Mouse (Mus musculus) G1E (cell line): Measurements from ENCODE around the gene Fgfr2. TPM values are rescaled to one million over a fixed set of nuclear protein-coding genes. Genes with fewer than 3 reads are reported as not detected.
A peak's percentile ranks its signal among the peaks of the same experiment; 100 is the strongest.

Source experiments
- ATAC-seq: 2 replicates; pipeline ENCODE4 v1.8.0; 2016; ENCODE audit warnings: mild to moderate bottlenecking; ENCODE audit not compliant: insufficient number of reproducible peaks, poor library complexity, low FRiP score, severe bottlenecking; ENCODE audit errors: extremely low read depth
- DNase-seq: peaks from one replicate; pipeline ENCODE4 v3.0.0; 2012; ENCODE audit warnings: low spot score
- H3K27me3 ChIP-seq: 2 replicates; pipeline ENCODE4 v1.6.1; 2012; ENCODE audit warnings: mild to moderate bottlenecking, low read length, inconsistent platforms; ENCODE audit not compliant: insufficient read depth
- H3K36me3 ChIP-seq: replicated peaks from 2 replicates; pipeline ENCODE3; 2012; ENCODE audit warnings: mild to moderate bottlenecking, inconsistent platforms
- H3K4me1 ChIP-seq: 2 replicates; pipeline ENCODE4 v1.6.1; 2012; ENCODE audit warnings: low read depth, low read length, inconsistent platforms, mixed read lengths; ENCODE audit not compliant: insufficient read depth
- H3K4me3 ChIP-seq: 2 replicates; pipeline ENCODE4 v1.5.1; 2012; ENCODE audit warnings: low read depth, mild to moderate bottlenecking, inconsistent platforms, low read length, moderate library complexity, mixed read lengths
- H3K9me3 ChIP-seq: replicated peaks from 2 replicates; pipeline ENCODE4 v1.6.1; 2012; ENCODE audit warnings: inconsistent platforms
- CTCF ChIP-seq: IDR thresholded peaks from 2 replicates; pipeline ENCODE4 v1.5.1; 2012; ENCODE audit warnings: low read depth, low read length, inconsistent platforms, mixed read lengths
- GATA1 ChIP-seq: IDR thresholded peaks from 2 replicates; pipeline ENCODE4 v1.6.1; 2012; ENCODE audit warnings: borderline replicate concordance, low read length, inconsistent platforms, mixed read lengths
- GATA2 ChIP-seq: IDR thresholded peaks from 2 replicates; pipeline ENCODE4 v1.6.1; 2012; ENCODE audit warnings: low read depth, low read length, inconsistent platforms, borderline replicate concordance
- POLR2AphosphoS5 ChIP-seq: IDR thresholded peaks from 2 replicates; pipeline ENCODE4 v1.6.1; 2012; ENCODE audit warnings: low read depth, low read length, inconsistent platforms; ENCODE audit not compliant: insufficient replicate concordance
- TAL1 ChIP-seq: conservative IDR thresholded peaks from 2 replicates; pipeline ENCODE4 v1.6.1; 2012; ENCODE audit warnings: low read depth, low read length, inconsistent platforms, mixed read lengths
- polyA plus RNA-seq: library from polyadenylated mRNA; stranded (reverse); fragments of >175 nt; gene quantifications from 2 replicates; pipeline ENCODE4 v1.2.3, GENCODE M21; 2012
- total RNA-seq, 2 experiments: library from RNA; stranded (forward) in 1 of 2; stranded (reverse) in 1 of 2; fragments of 200-1000 nt in 1 of 2; fragments of >200 nt in 1 of 2; fragmentation: Nextera tagmentation in 1 of 2; gene quantifications; 2 replicates each; pipeline ENCODE4 v1.2.3; 2014 to 2017

The Fgfr2 gene
- total and polyA plus RNA-seq, 3 experiments: 0.22 TPM; not detected in 2

DNA sequence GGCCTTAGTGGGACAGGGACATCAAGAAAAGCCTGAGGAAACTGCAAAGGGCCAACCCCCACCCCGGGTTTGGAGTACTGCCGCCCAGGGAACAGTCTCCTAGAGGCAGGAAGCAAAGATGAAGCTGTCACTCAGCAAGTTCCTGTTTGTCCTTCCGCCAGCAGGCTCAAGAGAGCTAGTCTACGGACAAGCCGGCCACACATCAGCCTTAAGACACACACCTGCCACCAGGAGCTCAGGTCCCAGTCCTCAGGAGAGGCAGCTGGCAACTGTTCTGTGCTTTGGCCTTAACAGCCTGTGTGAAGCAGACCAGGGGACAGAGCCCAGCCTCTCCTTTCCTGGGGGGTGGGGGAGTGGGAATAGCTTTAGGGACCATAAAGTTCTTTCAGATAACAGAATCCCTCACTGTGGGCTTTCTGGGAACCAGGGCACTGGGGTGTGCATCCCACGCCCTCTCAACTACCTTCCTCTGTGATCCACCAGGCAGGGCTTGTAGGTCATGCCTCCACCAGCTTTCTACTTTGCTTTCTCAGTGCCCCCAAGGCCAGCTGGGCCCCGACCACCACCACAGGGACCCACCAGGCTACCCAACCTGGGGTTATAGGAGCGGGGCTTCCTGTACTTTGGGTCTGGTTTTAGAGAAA is 409.5 kb downstream of the Fgfr2 start:
- Histone ChIP-seq H3K4me3 (no peak overlapping the region), H3K9me3 (no peaks in the 10 kb centered on the region), H3K4me1 (peaks cover 16% of the 10 kb centered on the region), H3K36me3 (peaks cover 68% of the 10 kb centered on the region), H3K27me3 (no peaks in the 10 kb centered on the region)
- DNase-seq (no peak), ATAC-seq (no peak)
- TF ChIP-seq CTCF (no peak), TAL1 (no peak), GATA1 (no peak), GATA2 (no peak)

DNA sequence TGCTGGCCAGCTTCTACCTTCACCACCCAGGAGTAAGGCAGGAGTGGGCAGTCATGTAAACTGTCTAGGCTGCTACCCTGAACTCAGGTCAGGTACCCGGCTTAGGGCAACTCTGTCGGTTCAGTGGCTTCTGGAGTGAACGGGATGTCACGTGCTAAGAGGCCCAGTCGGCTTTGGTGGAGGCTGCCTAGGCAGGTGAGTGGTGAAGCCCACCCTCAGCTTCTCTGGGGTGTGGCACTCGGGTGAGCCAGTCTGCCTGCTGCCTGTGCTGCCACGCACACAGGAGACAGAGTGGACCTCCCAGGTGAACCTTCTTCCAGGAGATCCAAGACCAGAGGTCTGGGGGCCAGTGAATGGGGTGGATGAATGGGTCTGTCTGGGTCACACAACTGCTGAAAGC is 410.2 kb downstream of the Fgfr2 start:
- no peaks in the 10 kb centered on the region for H3K9me3 ChIP-seq
- no peaks in the 10 kb centered on the region for H3K27me3 ChIP-seq
- TF ChIP-seq GATA2: no peak
- no peak for TF ChIP-seq GATA1
- no peak for TF ChIP-seq TAL1
- no peak for TF ChIP-seq CTCF
- TF ChIP-seq POLR2AphosphoS5: no peak
- peaks cover 16% of the 10 kb centered on the region for H3K4me1 ChIP-seq
- DNase-seq (no peak), ATAC-seq (no peak)
- H3K36me3 ChIP-seq: peaks cover 63% of the 10 kb centered on the region
- no peak overlapping the region for H3K4me3 ChIP-seq

DNA sequence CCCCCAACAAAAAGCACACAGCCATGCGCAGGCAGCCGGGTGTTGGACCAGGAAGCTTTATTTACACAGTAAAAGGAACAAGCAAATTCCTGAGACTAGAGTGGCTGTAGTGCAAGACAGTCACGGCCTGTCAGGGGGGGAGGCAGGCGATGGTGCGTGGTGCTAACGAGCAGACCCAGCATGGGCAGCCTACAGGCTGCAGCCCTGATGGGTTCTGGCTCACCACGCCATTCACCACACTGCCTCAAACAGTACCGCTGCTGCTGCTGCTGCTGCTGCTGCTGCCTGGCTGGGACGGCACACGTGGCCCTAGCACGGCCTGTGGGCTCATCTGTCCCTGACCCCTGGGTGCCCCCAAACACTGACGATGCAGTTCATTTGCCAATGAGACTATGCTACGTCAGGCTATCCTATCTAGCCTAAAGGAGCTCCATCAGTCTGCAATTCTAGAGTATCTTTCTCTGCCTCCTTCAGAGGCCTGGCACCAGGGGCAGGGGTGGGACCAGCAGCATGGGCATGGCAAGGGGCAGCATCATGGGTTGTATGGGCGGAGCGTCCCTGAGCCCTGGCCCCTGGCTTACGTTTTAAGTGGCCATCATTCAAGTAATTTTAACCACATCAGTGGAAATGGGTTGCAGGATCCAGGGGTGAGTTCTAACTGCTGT is 411.0 kb downstream of the Fgfr2 start:
- no peak for ATAC-seq
- H3K9me3 ChIP-seq: no peaks in the 10 kb centered on the region
- peaks cover 3% of the 10 kb centered on the region; the same call in 1 of the 2 replicates for H3K27me3 ChIP-seq
- no peak for DNase-seq
- no peak overlapping the region for H3K4me3 ChIP-seq
- TF ChIP-seq TAL1: no peak
- no peak for TF ChIP-seq CTCF
- TF ChIP-seq GATA2: no peak
- no peak for TF ChIP-seq GATA1
- no peak for TF ChIP-seq POLR2AphosphoS5
- H3K36me3 ChIP-seq: peaks cover 56% of the 10 kb centered on the region
- H3K4me1 ChIP-seq: peaks cover 15% of the 10 kb centered on the region

DNA sequence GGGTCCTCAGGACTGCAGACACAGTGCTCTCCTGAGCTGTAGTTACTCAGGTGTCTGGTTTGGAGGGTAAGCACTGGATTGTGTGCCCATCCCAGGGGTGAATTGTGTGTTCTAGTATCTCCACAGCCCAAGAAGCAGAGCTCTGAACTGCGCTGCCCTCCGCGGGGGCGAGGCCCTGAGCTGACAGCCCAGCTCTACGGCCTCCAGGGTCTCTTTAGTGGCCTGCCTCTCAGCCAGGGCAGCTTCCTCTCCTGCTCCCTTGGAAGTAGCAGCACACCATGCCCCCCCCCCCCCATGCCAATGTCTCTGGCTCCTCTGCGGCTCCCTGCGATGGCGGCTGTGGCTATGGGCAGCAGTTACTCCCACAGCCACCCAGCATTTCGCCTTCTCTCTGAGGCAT is 411.6 kb downstream of the Fgfr2 start:
- Histone ChIP-seq H3K9me3 (no peaks in the 10 kb centered on the region), H3K27me3 (peaks cover 3% of the 10 kb centered on the region; the same call in 1 of the 2 replicates), H3K4me3 (no peak overlapping the region), H3K4me1 (peaks cover 11% of the 10 kb centered on the region), H3K36me3 (peaks cover 56% of the 10 kb centered on the region)
- ATAC-seq (no peak), DNase-seq (no peak)
- TF ChIP-seq GATA2: no peak
- no peak for TF ChIP-seq GATA1
- no peak for TF ChIP-seq CTCF
- TF ChIP-seq TAL1: no peak
- no peak for TF ChIP-seq POLR2AphosphoS5

DNA sequence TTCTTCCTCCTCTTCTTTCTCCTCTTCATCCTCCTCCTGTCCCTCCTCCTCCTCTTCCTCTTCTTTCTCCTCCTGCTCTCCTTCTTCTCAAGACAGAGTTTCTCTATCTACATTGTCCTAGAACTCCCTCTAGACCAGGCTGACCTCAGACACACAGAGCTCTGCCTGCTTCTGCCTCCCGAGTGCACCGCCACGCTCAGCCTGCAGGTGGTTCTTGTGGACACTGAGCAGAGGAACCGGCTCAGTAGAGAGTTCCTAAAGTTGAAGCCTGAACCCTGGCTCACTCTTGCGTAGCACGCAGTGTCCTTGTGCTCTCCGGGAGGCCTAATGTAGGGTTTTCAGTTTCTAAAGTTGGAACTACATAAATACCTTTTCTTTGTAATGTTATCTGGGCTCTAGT is 418.0 kb downstream of the Fgfr2 start:
- TF ChIP-seq CTCF (0 out of 2 replicates have a peak, but pooled peaks have one; percentile 13), GATA1 (no peak)
- Histone ChIP-seq H3K4me1 (peaks cover 27% of the 10 kb centered on the region), H3K9me3 (no peaks in the 10 kb centered on the region), H3K36me3 (no peaks in the 10 kb centered on the region), H3K27me3 (peaks cover 48% of the 10 kb centered on the region), H3K4me3 (no peak overlapping the region)
- no peak for ATAC-seq
- no peak for DNase-seq

DNA sequence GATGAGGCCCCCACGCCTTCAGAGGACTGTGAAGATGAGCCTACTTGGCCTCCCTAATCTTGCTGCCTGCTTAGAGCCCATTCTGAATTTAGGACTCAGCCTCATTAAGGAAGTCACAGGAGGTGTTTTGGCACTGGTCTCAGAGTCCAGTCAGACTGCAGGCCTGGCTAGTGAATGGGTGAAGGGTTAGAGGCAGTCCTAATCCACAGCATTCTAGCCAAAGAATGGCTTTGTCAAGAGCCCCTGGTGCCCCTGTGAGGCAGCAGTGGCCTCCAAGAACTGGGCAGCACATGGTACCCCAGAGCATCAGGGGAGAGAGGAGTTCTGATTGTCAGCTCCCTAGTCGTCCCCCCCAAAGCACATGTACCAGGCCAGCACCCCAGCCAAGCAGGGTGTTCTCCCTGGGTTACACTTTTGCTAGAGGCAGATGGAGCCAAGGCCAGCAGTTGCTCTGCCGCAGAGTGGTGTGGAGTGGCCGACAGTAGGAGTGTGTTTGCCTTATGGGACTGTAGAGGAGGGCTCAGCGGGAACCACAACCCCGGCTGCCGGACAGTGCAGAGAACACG is 418.8 kb downstream of the Fgfr2 start:
- peaks cover 48% of the 10 kb centered on the region for H3K27me3 ChIP-seq
- DNase-seq: no peak
- H3K36me3 ChIP-seq: no peaks in the 10 kb centered on the region
- H3K9me3 ChIP-seq: no peaks in the 10 kb centered on the region
- no peak for TF ChIP-seq GATA1
- TF ChIP-seq GATA2: no peak
- TF ChIP-seq TAL1: no peak
- TF ChIP-seq CTCF: no peak
- no peak for TF ChIP-seq POLR2AphosphoS5
- H3K4me1 ChIP-seq: peaks cover 35% of the 10 kb centered on the region
- no peak overlapping the region for H3K4me3 ChIP-seq
- no peak for ATAC-seq
